ENCODE assay signal across 8 mouse cellular contexts in genomic region chr10:27063671-27064070, GRCm38 (mm10).
DNase-seq lines count a peak whose midpoint lies in the region; ATAC-seq and TF ChIP-seq lines count a peak whose summit lies in the region.
"Had no signal": no experiment of that assay in that cellular context is flagged by ENCODE, and none has a peak within 500 bp of the region (broad histone marks: within the 10 kb centered on the region; RNA-seq: fewer than 3 reads in every experiment).

No protein-coding gene starts in this region.

- ATAC-seq in CD4-positive, CD25-positive, alpha-beta regulatory T cell, adult 4 months = no peak
- ATAC-seq: midbrain, embryonic 16.5 days had no signal

- H3K4me3 ChIP-seq in cerebellum, adult 2 months (replicated peaks; ENCODE audit: insufficient read depth, low read depth, low read length) = no peak overlapping the region

- no peaks in the 10 kb centered on the region for H3K4me1 ChIP-seq in cerebellum, adult 2 months (ENCODE audit: control insufficient read depth, insufficient read depth, low read length)

- WGBS in cerebellum, adult 2 months = 76% methylated on average over 4 of the region's 4 CpGs

- no peak for TF ChIP-seq POLR2A in cerebellum, adult 2 months (IDR thresholded peaks at IDR 0.05; ENCODE audit: borderline replicate concordance, insufficient read depth, low read length)

- no peak overlapping the region for H3K27ac ChIP-seq in cerebellum, adult 2 months (ENCODE audit: insufficient read depth, low read length)

- H3K27me3 ChIP-seq in cerebellum, adult 2 months (ENCODE audit: control insufficient read depth, insufficient read depth, low read length) = no peaks in the 10 kb centered on the region

- no peak for TF ChIP-seq CTCF in cerebellum, adult 2 months (IDR thresholded peaks at IDR 0.05; ENCODE audit: borderline replicate concordance, insufficient read depth, low read depth, low read length)

- peak; percentile 81 for DNase-seq in Muller cell, postnatal 12 days (ENCODE audit: inconsistent ontology term)
- peak; percentile 43 for DNase-seq in embryo, embryonic 10 days (ENCODE audit: low spot score)
- DNase-seq in heart, adult 9 months (ENCODE audit: low spot score in 2 of 2) = peak; percentile 44 to 56
- DNase-seq in kidney, postnatal 36 days = peak; percentile 6 to 21
- no peak for DNase-seq in left cerebral cortex, adult 8-10 months (ENCODE audit: low spot score in 2 of 2)
- no peak for DNase-seq in cerebellum, adult 2 months

Comparison
In these comparisons a context has a peak if more than half of its experiments do, and no peak if none do; other contexts are left out.
1. DNase-seq: peak in Muller cell, postnatal 12 days (single experiment), embryo, embryonic 10 days (single experiment), heart, adult 9 months (2 of 2) and kidney, postnatal 36 days (2 of 2); none in left cerebral cortex, adult 8-10 months (0 of 2) and cerebellum, adult 2 months (0 of 2).